Mouse (Mus musculus) cerebellum, adult 9-10 months (tissue): Measurements from ENCODE around the gene Lipf.
A peak's percentile ranks its signal among the peaks of the same experiment; 100 is the strongest.

Source experiments
- DNase-seq: peaks from one replicate; pipeline ENCODE4 v3.0.0; 2022

Gene Lipf

DNA sequence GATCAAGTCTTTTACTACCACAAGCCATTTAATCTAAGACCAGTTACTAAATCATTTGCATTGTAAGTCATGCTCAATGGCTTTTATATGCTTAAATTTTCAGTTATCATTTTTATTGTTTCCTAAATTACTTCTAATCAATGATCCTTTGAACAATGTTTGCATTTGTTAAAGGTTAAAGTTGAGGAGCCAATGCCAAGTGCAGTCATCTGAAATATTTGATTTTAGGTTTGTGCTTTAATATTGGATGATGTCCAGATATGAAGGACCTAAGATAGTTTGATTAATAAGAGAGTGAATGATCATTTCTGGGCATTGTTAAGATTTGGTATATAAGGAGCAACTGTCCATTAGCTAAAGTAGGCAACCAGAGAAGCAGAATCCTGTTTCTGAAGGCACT is at the start of gene Lipf:
Gene Lipf, plus strand, starts transcription at position 301 of the 400 bp plus-strand sequence.
- DNase-seq, result no peak

DNA sequence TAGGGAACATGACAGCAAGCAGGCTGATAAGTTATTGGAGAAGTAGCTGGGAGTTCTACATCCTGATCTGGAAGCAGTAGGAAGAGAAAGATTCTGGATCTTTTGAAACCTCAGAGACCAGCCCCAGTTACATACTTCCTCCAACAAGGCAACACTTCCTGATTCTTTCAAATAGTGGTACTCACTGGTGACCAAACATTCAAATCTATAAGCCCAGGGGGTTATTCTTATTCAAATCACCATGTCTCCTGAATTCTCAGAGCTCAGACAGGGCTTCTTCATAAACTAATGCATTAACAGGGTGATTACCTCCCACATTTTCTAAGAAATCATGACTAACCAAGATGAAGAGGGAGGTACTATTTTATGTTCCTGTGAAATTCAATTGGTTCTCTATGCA is 36.9 kb upstream of the Lipf start:
- no peak for DNase-seq

DNA sequence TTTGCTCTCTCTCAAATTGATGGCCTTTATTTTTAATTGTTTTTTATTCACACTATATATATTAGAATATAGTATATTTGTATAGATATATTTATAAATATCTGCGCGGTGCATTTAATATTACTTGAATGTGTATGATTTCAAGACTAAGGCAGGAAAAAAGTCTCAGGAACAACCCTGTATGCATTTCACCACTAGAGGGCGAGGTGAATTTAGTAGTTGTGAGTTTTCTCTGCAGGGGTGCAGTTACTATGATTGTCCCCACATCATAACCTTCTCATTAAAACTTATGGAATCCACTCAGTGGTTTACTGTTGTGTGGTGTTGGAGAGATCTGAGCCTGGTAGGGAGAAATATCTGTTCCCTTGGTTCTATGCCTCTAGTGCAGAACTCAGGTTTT is 18.0 kb downstream of the Lipf start:
- no peak for DNase-seq

DNA sequence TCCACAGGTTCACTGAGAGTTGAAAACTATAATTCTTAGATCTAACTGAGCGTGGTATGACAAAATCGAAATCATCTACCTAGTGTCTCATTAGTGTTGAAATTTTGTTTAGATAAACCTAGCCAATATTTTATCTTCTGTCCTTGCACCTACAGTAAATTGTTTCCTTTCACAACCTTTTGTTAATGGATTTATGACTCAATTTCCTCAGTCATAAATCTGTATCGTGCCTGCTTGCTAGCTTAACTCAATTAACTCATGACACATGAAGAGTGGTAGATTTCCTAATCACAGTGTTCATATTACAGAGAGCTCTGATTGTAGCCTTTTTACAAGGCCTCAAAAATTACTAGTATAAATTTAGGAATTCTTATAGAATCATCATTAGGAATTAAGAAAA is 22.1 kb downstream of the Lipf start:
- no peak for DNase-seq

DNA sequence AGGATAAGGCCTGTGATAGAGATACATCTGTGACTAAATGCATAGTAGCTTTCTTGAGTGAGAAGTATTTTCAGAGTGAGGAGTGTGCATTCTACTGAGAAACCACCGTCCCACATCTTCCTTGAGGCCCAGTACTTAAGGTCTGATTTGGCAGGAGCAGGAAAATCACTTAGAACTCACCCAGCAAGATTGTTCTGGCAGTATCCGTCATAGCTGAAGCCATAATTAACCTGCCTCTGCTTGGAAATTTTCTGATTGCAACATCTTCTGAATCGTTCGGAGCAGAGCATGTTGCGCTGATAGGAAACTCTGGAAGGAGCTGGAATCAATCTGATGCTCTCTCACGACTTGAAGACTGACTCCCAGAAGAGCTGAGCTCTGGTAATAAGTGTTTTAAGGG is 47.0 kb downstream of the Lipf start, which contains the start of gene Lipk:
Gene Lipk, plus strand, starts transcription at position 289 of the 400 bp plus-strand sequence.
- no peak for DNase-seq

DNA sequence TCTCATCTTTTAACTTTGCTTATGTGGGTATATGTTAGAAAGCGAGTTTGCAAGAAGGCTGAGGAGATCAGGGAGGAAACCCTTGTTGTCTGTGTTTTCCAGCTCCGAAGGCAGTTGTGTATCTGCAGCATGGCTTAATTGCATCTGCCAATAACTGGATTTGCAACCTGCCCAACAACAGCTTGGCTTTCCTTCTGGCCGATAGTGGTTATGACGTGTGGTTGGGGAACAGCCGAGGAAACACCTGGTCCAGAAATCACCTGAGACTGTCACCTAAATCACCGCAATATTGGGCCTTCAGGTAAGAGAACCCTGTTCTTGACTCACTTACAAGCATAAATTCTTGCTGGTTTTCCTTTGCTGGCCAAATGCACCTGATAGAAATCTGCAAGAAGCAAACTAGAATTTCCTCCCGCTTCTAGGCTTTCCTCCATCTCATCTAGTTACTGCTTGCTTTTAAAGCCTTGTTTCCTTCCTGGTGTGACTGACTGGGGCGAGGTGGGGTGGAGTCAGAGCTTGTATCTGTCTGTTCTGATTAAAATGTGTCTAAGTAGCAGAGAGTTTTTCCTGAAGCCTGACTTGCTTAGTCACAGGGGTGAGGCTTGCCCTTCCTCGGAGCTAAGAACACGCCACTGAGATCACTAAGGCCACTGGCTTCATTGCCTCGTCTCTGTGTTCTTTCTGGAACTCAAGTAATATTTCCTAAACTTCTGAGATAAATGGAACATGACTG is 60.6 kb downstream of the Lipf start:
- DNase-seq, result no peak

DNA sequence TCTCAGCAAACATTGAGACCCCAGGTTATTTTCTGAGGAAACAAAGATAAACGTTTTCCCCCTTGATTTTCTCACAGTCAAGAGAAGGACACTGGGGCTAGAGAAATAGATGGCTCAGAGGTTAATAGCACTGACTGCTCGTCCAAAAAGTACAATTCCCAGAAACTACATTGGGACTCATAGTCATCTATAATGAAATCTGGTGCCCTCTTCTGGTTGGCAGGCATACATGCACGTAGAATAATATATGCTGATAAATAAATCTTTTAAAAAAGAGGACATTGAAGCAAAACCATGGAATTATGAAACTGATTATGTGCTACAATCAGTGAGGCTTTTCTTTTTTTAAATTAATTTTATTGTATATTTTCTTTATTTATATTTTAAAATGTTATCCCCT is 61.8 kb downstream of the Lipf start:
- DNase-seq, result peak; percentile 6
